Mouse (Mus musculus) heart, embryonic 16.5 days (tissue): ENCODE measurements around the gene Pcnx2. TPM values are rescaled to one million over a fixed set of nuclear protein-coding genes. Genes with fewer than 3 reads are reported as not detected.

Experiments used
- ATAC-seq: fragments of 200-750 bp; cut with Nextera tagmentation; replicated peaks from 2 replicates; pipeline ENCODE4 v1.8.0; 2017; ENCODE audit warnings: moderate number of reproducible peaks; ENCODE audit not compliant: insufficient read depth, low FRiP score; ENCODE audit errors: extremely low read depth
- H3K27ac ChIP-seq: fragments of 300-500 bp; sonication (generic); 2 replicates; pipeline ENCODE4 v1.5.1; 2014; ENCODE audit warnings: mild to moderate bottlenecking, low read length, control low read depth, moderate library complexity
- H3K27me3 ChIP-seq: fragments of 300-500 bp; sonication (generic); 2 replicates; pipeline ENCODE4 v1.6.1; 2014; ENCODE audit warnings: low read length, mixed read lengths; ENCODE audit not compliant: control insufficient read depth, insufficient read depth
- H3K36me3 ChIP-seq: fragments of 300-500 bp; sonication (generic); 2 replicates; pipeline ENCODE4 v1.6.1; 2014; ENCODE audit not compliant: control insufficient read depth, insufficient read depth
- H3K4me1 ChIP-seq: fragments of 300-500 bp; sonication (generic); 2 replicates; pipeline ENCODE4 v1.6.1; 2014; ENCODE audit warnings: low read length, mixed read lengths; ENCODE audit not compliant: control insufficient read depth, insufficient read depth
- H3K4me2 ChIP-seq: fragments of 300-500 bp; sonication (generic); 2 replicates; pipeline ENCODE4 v1.6.1; 2014; ENCODE audit warnings: low read depth, mild to moderate bottlenecking, control low read depth, low read length
- H3K4me3 ChIP-seq: fragments of 300-500 bp; sonication (generic); 2 replicates; pipeline ENCODE4 v1.5.1; 2014; ENCODE audit warnings: mild to moderate bottlenecking, control low read depth, low read length
- H3K9ac ChIP-seq: fragments of 300-500 bp; sonication (generic); 2 replicates; pipeline ENCODE4 v1.6.1; 2014; ENCODE audit warnings: low read length, control low read depth
- H3K9me3 ChIP-seq: fragments of 300-500 bp; sonication (generic); replicated peaks from 2 replicates; pipeline ENCODE4 v1.6.1; 2016; ENCODE audit warnings: low read length; ENCODE audit not compliant: control insufficient read depth
- WGBS: fragments of 180-500 bp; shearing (Covaris S2); extraction: QIAGEN DNeasy Blood & Tissue Kit; methylation state at CpG from one replicate; pipeline ENCODE4 v1.1.7; 2014; 5-methylcytosine and 5-hydroxymethylcytosine counted together
- polyA plus RNA-seq: library from polyadenylated mRNA; unstranded; fragments of >200 nt; fragmentation: Nextera tagmentation; extraction: Ambion mirVana; gene quantifications from 2 replicates; pipeline ENCODE4 v1.2.1, GENCODE M21; 2015

Gene Pcnx2
- polyA plus RNA-seq: 0.15 and 0.22 TPM in 2 replicates

DNA sequence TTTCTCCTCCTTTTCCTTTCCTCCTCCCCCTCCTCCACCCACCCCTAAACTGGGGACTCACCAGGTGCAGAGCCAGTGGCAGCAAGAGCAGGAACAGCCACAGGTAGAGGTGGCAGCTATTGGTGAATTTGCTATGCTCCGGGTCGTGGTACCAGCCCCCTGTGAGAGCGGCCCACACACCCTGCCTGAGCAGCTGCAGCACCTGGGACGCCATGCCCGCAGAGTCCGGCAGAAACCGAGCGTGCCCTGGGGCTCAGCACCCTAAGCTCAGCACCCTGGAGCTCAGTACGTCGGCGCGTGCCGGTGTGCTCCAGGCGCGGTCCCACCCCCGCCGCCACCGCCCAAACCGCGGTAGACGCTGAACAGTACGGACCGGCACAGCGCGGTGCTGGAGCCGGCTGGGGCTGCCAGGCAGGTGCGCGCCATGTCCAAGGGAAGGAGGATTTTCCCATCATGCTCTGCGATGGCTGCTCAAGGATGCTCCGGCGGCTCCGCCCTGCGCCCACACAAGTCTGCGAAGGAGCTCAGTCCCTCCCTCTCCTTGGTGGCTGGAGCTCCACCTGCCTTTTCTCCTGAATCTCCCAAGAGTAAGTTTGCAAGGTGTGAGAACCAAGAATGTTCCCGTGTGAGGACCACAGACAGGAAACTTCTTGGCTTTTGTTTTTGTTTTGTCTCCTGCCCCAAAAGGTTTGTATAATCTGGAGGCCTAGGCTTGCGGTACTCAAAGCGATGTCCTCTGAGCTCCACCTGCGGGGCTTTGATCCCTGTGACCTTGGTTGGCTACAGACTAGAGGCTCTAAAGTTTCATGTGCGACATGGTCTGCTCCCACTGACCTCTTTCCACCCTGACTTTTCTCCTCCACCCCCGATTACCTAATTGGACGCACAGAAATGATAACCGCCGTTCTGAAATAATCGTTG, at the start of gene Pcnx2:
Gene Pcnx2 (minus strand): TSS at position 450 of the 921 bp plus-strand sequence.
- ATAC-seq: no peak
- H3K27me3 ChIP-seq: peaks cover 22% of the 10 kb centered on the region
- no peaks in the 10 kb centered on the region for H3K36me3 ChIP-seq
- H3K9ac ChIP-seq: no peak within 1 kb of the TSS
- H3K9me3 ChIP-seq: no peaks in the 10 kb centered on the region
- WGBS: 8% methylated on average over 44 of the region's 44 CpGs
- peak within 1 kb of the TSS; percentile 45 for H3K4me2 ChIP-seq
- H3K27ac ChIP-seq: no peak within 1 kb of the TSS
- H3K4me3 ChIP-seq: 0 out of 2 replicates have a peak within 1 kb of the TSS, but pooled peaks have one; percentile 24
- peaks cover 3% of the 10 kb centered on the region; the same call in 1 of the 2 replicates for H3K4me1 ChIP-seq

- no peak overlapping the region for H3K27ac ChIP-seq
- 84% methylated on average over 4 of the region's 4 CpGs for WGBS
- H3K27me3 ChIP-seq: peaks cover 2% of the 10 kb centered on the region; the same call in 1 of the 2 replicates
- ATAC-seq: no peak
- no peak overlapping the region for H3K4me3 ChIP-seq
- no peak overlapping the region for H3K9ac ChIP-seq
- H3K4me1 ChIP-seq: no peaks in the 10 kb centered on the region
- no peaks in the 10 kb centered on the region for H3K9me3 ChIP-seq
- H3K4me2 ChIP-seq: no peak overlapping the region
- no peaks in the 10 kb centered on the region for H3K36me3 ChIP-seq
Observed at GRCm38 (mm10) chr8:125944511-125944910, 46.4 kb upstream of the Pcnx2 start.

DNA sequence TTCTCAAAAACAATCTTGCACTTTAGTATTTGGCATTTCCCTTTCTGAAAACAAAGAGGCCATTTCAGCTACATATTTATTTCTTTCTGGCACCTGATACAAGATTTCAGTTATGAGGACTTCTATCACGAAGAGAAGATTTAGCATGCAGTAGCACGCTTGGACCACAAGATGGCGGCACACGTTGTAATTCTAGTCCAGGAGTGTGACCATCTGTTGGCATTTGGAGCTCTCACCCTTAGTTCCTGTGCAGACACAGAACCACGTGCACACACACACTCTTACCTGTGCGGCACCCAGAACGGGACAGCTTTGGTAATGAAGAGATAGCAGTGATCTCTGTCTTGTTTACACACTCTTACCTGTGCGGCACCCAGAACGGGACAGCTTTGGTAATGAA, 37.5 kb upstream of the Pcnx2 start:
- H3K4me1 ChIP-seq: no peaks in the 10 kb centered on the region
- 0 out of 2 replicates have a peak, but pooled peaks cover 2% of the 10 kb centered on the region for H3K27me3 ChIP-seq
- no peak for ATAC-seq
- H3K27ac ChIP-seq: no peak overlapping the region
- H3K4me2 ChIP-seq: no peak overlapping the region
- H3K9ac ChIP-seq: no peak overlapping the region
- no peak overlapping the region for H3K4me3 ChIP-seq
- 40% methylated on average over 9 of the region's 9 CpGs for WGBS
- H3K36me3 ChIP-seq: no peaks in the 10 kb centered on the region
- no peaks in the 10 kb centered on the region; the same call in 1 of the 2 replicates for H3K9me3 ChIP-seq

GRCm38 (mm10) chr8:125931822-125932221, 33.7 kb upstream of the Pcnx2 start:
- Histone ChIP-seq H3K27me3 (no peaks in the 10 kb centered on the region), H3K9ac (no peak overlapping the region), H3K4me2 (no peak overlapping the region), H3K27ac (no peak overlapping the region), H3K4me3 (no peak overlapping the region), H3K36me3 (no peaks in the 10 kb centered on the region), H3K9me3 (no peaks in the 10 kb centered on the region; the same call in 1 of the 2 replicates), H3K4me1 (no peaks in the 10 kb centered on the region)
- ATAC-seq: no peak
- 91% methylated on average over 6 of the region's 6 CpGs for WGBS

GRCm38 (mm10) chr8:125930276-125931046, 32.3 kb upstream of the Pcnx2 start:
- 74% methylated on average over 11 of the region's 11 CpGs for WGBS
- no peak for ATAC-seq

GRCm38 (mm10) chr8:125926636-125927035, 28.5 kb upstream of the Pcnx2 start:
- 64% methylated on average over 4 of the region's 4 CpGs for WGBS
- no peak for ATAC-seq
- no peak overlapping the region for H3K4me3 ChIP-seq
- no peak overlapping the region for H3K4me2 ChIP-seq
- no peaks in the 10 kb centered on the region for H3K4me1 ChIP-seq
- no peaks in the 10 kb centered on the region for H3K9me3 ChIP-seq
- no peak overlapping the region for H3K27ac ChIP-seq
- no peak overlapping the region for H3K9ac ChIP-seq
- H3K36me3 ChIP-seq: no peaks in the 10 kb centered on the region
- H3K27me3 ChIP-seq: no peaks in the 10 kb centered on the region

More at GRCm38 (mm10) chr8:125930276-125931046, 32.3 kb upstream of the Pcnx2 start:
- H3K9ac ChIP-seq: no peak overlapping the region
- H3K9me3 ChIP-seq: no peaks in the 10 kb centered on the region; the same call in 1 of the 2 replicates
- H3K4me1 ChIP-seq: no peaks in the 10 kb centered on the region
- no peak overlapping the region for H3K27ac ChIP-seq
- H3K27me3 ChIP-seq: no peaks in the 10 kb centered on the region
- no peak overlapping the region for H3K4me2 ChIP-seq
- no peaks in the 10 kb centered on the region for H3K36me3 ChIP-seq
- no peak overlapping the region for H3K4me3 ChIP-seq

DNA sequence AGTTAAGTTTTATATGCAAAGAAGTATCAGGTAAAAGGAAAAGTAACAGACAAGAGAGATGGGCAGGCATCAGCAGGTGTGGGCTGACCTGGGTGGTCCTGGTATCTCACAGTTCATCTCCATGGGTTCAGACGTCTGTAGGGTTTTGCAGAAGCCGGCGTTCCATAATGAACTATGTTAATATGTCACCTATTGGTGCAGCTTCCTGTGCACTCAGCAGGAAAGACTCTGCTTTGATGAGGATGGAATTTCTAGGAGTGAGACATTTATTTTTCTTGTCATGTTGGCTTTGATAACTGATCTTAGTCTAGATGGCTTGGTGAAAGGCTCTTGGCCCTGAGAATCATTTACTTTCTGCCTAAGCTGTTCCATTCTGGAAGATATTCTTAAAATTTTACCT, 24.2 kb upstream of the Pcnx2 start:
- H3K27me3 ChIP-seq: no peaks in the 10 kb centered on the region
- H3K36me3 ChIP-seq: no peaks in the 10 kb centered on the region
- WGBS: 73% methylated on average over 3 of the region's 3 CpGs
- no peak overlapping the region for H3K4me2 ChIP-seq
- no peaks in the 10 kb centered on the region for H3K4me1 ChIP-seq
- H3K9ac ChIP-seq: no peak overlapping the region
- no peak for ATAC-seq
- H3K27ac ChIP-seq: no peak overlapping the region
- no peaks in the 10 kb centered on the region for H3K9me3 ChIP-seq
- no peak overlapping the region for H3K4me3 ChIP-seq

- no peaks in the 10 kb centered on the region for H3K27me3 ChIP-seq
- no peaks in the 10 kb centered on the region for H3K4me1 ChIP-seq
- no peaks in the 10 kb centered on the region for H3K9me3 ChIP-seq
- no peak for ATAC-seq
- no peak overlapping the region for H3K4me2 ChIP-seq
- no peak overlapping the region for H3K4me3 ChIP-seq
- H3K27ac ChIP-seq: no peak overlapping the region
- WGBS: 62% methylated on average over 9 of the region's 9 CpGs
- no peak overlapping the region for H3K9ac ChIP-seq
- no peaks in the 10 kb centered on the region for H3K36me3 ChIP-seq
Observed at GRCm38 (mm10) chr8:125920761-125921160, 22.6 kb upstream of the Pcnx2 start.
